Mouse (Mus musculus) MEL (cell line): ENCODE results near the gene 1700067P10Rik.

Experiments used
- CHD1 ChIP-seq: IDR thresholded peaks from 2 replicates; pipeline ENCODE4 v1.6.1; 2012; ENCODE audit warnings: low read depth, mild to moderate bottlenecking, inconsistent platforms, low read length, improper control_type of control experiment
- CTCF ChIP-seq, 3 experiments: IDR thresholded peaks in 2 of 3; conservative IDR thresholded peaks in 1 of 3; 2 replicates each; pipeline ENCODE4 v1.5.1; 2011 to 2012; ENCODE audit warnings: low read length in 3 of 3, low read depth in 2 of 3, mild to moderate bottlenecking in 2 of 3, improper control_type of control experiment in 1 of 3, inconsistent platforms in 1 of 3, mixed read lengths in 1 of 3, moderate library complexity in 1 of 3; ENCODE audit not compliant: control insufficient read depth in 1 of 3, insufficient read depth in 1 of 3, poor library complexity in 1 of 3, severe bottlenecking in 1 of 3
- EP300 ChIP-seq, 2 experiments: IDR thresholded peaks; 2 replicates each; pipeline ENCODE4 v1.6.1; 2011; ENCODE audit warnings: improper control_type of control experiment in 2 of 2, low read length in 2 of 2, low read depth in 1 of 2, mild to moderate bottlenecking in 1 of 2
- MAX ChIP-seq: IDR thresholded peaks from 2 replicates; pipeline ENCODE4 v1.6.1; 2011; ENCODE audit warnings: low read length, improper control_type of control experiment
- MEF2A ChIP-seq: IDR thresholded peaks from 2 replicates; pipeline ENCODE4 v1.6.1; 2014; ENCODE audit warnings: low read depth, mild to moderate bottlenecking, inconsistent platforms, low read length, improper control_type of control experiment; ENCODE audit not compliant: poor library complexity, insufficient replicate concordance, severe bottlenecking; ENCODE audit errors: extremely low read depth
- MYB ChIP-seq: IDR thresholded peaks from 2 replicates; pipeline ENCODE4 v1.6.1; 2011; ENCODE audit warnings: mild to moderate bottlenecking, low read depth, low read length, improper control_type of control experiment
- POLR2A ChIP-seq, 2 experiments: IDR thresholded peaks; 2 replicates each; pipeline ENCODE4 v1.6.1; 2011 to 2012; ENCODE audit warnings: low read length in 2 of 2, mild to moderate bottlenecking in 2 of 2, control low read depth in 1 of 2, improper control_type of control experiment in 1 of 2, low read depth in 1 of 2, moderate library complexity in 1 of 2; ENCODE audit not compliant: control insufficient read depth in 1 of 2, insufficient read depth in 1 of 2, poor library complexity in 1 of 2
- POLR2AphosphoS2 ChIP-seq: IDR thresholded peaks from 2 replicates; pipeline ENCODE4 v1.6.1; 2011; ENCODE audit warnings: low read length, improper control_type of control experiment
- SIN3A ChIP-seq: IDR thresholded peaks from 2 replicates; pipeline ENCODE4 v1.6.1; 2012; ENCODE audit warnings: low read length, improper control_type of control experiment, inconsistent platforms
- SMC3 ChIP-seq: IDR thresholded peaks from 2 replicates; pipeline ENCODE4 v1.6.1; 2011; ENCODE audit warnings: low read depth, low read length, improper control_type of control experiment
- TAL1 ChIP-seq: IDR thresholded peaks from 2 replicates; pipeline ENCODE4 v1.6.1; 2012; ENCODE audit warnings: mild to moderate bottlenecking, inconsistent platforms, low read length, moderate library complexity, mixed read lengths
- TCF12 ChIP-seq: IDR thresholded peaks from 2 replicates; pipeline ENCODE4 v1.6.1; 2014; ENCODE audit warnings: low read depth, mild to moderate bottlenecking, inconsistent platforms, low read length, improper control_type of control experiment, moderate library complexity
- USF2 ChIP-seq, 2 experiments: IDR thresholded peaks; 2 replicates each; pipeline ENCODE4 v1.6.1; 2011 to 2012; ENCODE audit warnings: improper control_type of control experiment in 2 of 2, low read length in 2 of 2, borderline replicate concordance in 1 of 2, inconsistent platforms in 1 of 2, low read depth in 1 of 2, mild to moderate bottlenecking in 1 of 2; ENCODE audit not compliant: insufficient read depth in 1 of 2
- ZKSCAN1 ChIP-seq: IDR thresholded peaks from 2 replicates; pipeline ENCODE4 v1.6.1; 2012; ENCODE audit warnings: low read depth, mild to moderate bottlenecking, inconsistent platforms, low read length, improper control_type of control experiment, moderate library complexity

- TF ChIP-seq ZKSCAN1 (no peak), POLR2A (IDR thresholded peaks at IDR 0.05; ENCODE audit: control insufficient read depth in 1 of 2, insufficient read depth in 1 of 2, low read depth in 1 of 2, low read length in 2 of 2, poor library complexity in 1 of 2) (no peak), TAL1 (no peak), MYB (no peak), MEF2A (no peak), CTCF (IDR thresholded peaks at IDR 0.05 in 2 of 3, conservative IDR thresholded peaks at IDR 0.05 in 1 of 3; ENCODE audit: control insufficient read depth in 1 of 3, insufficient read depth in 1 of 3, low read depth in 2 of 3, low read length in 3 of 3, poor library complexity in 1 of 3, severe bottlenecking in 1 of 3) (peak in 2 of 3 experiments; percentile 7 to 19; a peak in 2 of 6 replicates), TCF12 (no peak), USF2 (IDR thresholded peaks at IDR 0.05; ENCODE audit: borderline replicate concordance in 1 of 2, insufficient read depth in 1 of 2, low read depth in 1 of 2, low read length in 2 of 2) (no peak), SMC3 (no peak), EP300 (IDR thresholded peaks at IDR 0.05; ENCODE audit: low read depth in 1 of 2, low read length in 2 of 2) (no peak), SIN3A (no peak), MAX (no peak), POLR2AphosphoS2 (no peak), CHD1 (no peak)
Measured at GRCm38 (mm10) chr17:48053646-48054045, 35.5 kb upstream of the 1700067P10Rik start.
